Mouse (Mus musculus): ENCODE data around the gene Ccdc12.

DNA sequence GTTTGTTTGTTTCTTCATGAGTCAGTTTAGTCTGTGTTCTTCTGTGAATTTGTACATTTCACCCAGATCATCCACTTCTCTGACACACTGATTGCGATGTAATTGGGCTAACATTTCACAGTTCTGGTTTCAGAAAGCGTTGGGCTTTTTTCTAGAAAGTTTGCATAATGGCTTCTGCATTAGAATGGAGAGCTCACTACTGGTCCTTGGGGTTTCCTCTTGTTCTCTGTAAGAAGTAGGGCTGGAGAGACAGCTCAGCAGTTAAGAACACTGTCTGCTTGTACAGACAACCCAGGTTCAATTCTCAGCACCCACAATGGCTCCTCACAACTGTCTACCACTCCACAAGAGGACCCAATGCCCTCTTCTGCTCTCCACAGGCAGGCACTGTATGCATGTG lies 3.9 kb downstream of the Ccdc12 start:
- TF ChIP-seq EP300 (IDR thresholded peaks at IDR 0.05) (no peak), CTCF (IDR thresholded peaks at IDR 0.05) (no peak)

Measured in lung, postnatal 0 days (tissue).